In genomic region chr4:150264903-150265302, GRCm38 (mm10) we compare ENCODE assay signal across 8 mouse cellular contexts. TPM values are rescaled to one million over a fixed set of nuclear protein-coding genes. Genes with fewer than 3 reads are reported as not detected.
DNase-seq lines count a peak whose midpoint lies in the region; ATAC-seq and TF ChIP-seq lines count a peak whose summit lies in the region.

No protein-coding gene starts in this region.

- H3K9me3 ChIP-seq in kidney, embryonic 16.5 days (ENCODE audit: low read length): no peaks in the 10 kb centered on the region
- no peaks in the 10 kb centered on the region for H3K9me3 ChIP-seq in ES-E14 (ENCODE audit: control insufficient read depth, insufficient read depth, low read depth, low read length)
- H3K9me3 ChIP-seq in lung, postnatal 0 days (ENCODE audit: low read length): no peaks in the 10 kb centered on the region

- H3K4me3 ChIP-seq in kidney, embryonic 16.5 days (ENCODE audit: low read length): no peak overlapping the region
- no peak overlapping the region for H3K4me3 ChIP-seq in ES-E14 (ENCODE audit: insufficient read depth in 1 of 2, low read depth in 1 of 2, low read length in 2 of 2, poor library complexity in 1 of 2, severe bottlenecking in 1 of 2)
- H3K4me3 ChIP-seq in lung, postnatal 0 days (ENCODE audit: low read depth, low read length): no peak overlapping the region

- in situ Hi-C loops in ES-E14 (cut with MboI; ENCODE audit: low sequenced_read_pairs in 2 of 2, unreplicated experiment in 2 of 2): no loop called here

- H3K36me3 ChIP-seq in kidney, embryonic 16.5 days (ENCODE audit: insufficient read depth, low read length): no peaks in the 10 kb centered on the region
- H3K36me3 ChIP-seq in ES-E14 (ENCODE audit: control insufficient read depth, insufficient read depth, low read length, poor library complexity, severe bottlenecking): no peaks in the 10 kb centered on the region
- no peaks in the 10 kb centered on the region for H3K36me3 ChIP-seq in lung, postnatal 0 days (ENCODE audit: insufficient read depth, low read length)

- H3K4me2 ChIP-seq in kidney, embryonic 16.5 days (replicated peaks; ENCODE audit: low read depth, low read length): no peak overlapping the region
- H3K4me2 ChIP-seq in lung, postnatal 0 days (replicated peaks; ENCODE audit: low read depth, low read length): no peak overlapping the region

- peak; percentile 70 for TF ChIP-seq CTCF in lung, postnatal 0 days (IDR thresholded peaks at IDR 0.05)

- ATAC-seq in kidney, embryonic 16.5 days (ENCODE audit: low FRiP score, low TSS enrichment): no peak
- no peak for ATAC-seq in lung, postnatal 0 days
- no peak for ATAC-seq in erythroid progenitor cell, adult 5-6 weeks (replicated peaks; ENCODE audit: low FRiP score, poor library complexity, severe bottlenecking)

- H3K4me1 ChIP-seq in kidney, embryonic 16.5 days (ENCODE audit: insufficient read depth, low read length): peaks cover 26% of the 10 kb centered on the region
- H3K4me1 ChIP-seq in ES-E14 (ENCODE audit: control insufficient read depth in 2 of 2, insufficient read depth in 2 of 2, low read length in 2 of 2, poor library complexity in 1 of 2): peaks cover 7 to 35% of the 10 kb centered on the region in 2 experiments
- H3K4me1 ChIP-seq in lung, postnatal 0 days (ENCODE audit: insufficient read depth, low read depth, low read length): peaks cover 3% of the 10 kb centered on the region; the same call in 1 of the 2 replicates

- TF ChIP-seq EP300 in lung, postnatal 0 days (IDR thresholded peaks at IDR 0.05): 0 out of 2 replicates have a peak, but pooled peaks have one; percentile 14

- WGBS in kidney, embryonic 16.5 days: 61% methylated on average over 7 of the region's 7 CpGs
- WGBS in lung, postnatal 0 days: 57% methylated on average over 7 of the region's 7 CpGs

- peak; percentile 53 for DNase-seq in kidney, adult 18-20 months
- peak; percentile 80 for DNase-seq in ES-E14 (ENCODE audit: low read depth, low spot score)
- DNase-seq in embryo, embryonic 10.5 days (ENCODE audit: low spot score): peak; percentile 69
- DNase-seq in lung, postnatal 0 days (ENCODE audit: low spot score): peak; percentile 51
- no peak for DNase-seq in layer of hippocampus, adult 18-20 months (ENCODE audit: low spot score in 2 of 2)
- no peak for DNase-seq in testis, postnatal 14 days (ENCODE audit: low spot score)

- no peak overlapping the region for H3K9ac ChIP-seq in kidney, embryonic 16.5 days (replicated peaks; ENCODE audit: low read length)
- no peak overlapping the region for H3K9ac ChIP-seq in ES-E14 (ENCODE audit: insufficient read depth, low read depth, low read length, poor library complexity, severe bottlenecking)
- H3K9ac ChIP-seq in lung, postnatal 0 days (replicated peaks; ENCODE audit: low read depth): no peak overlapping the region

- H3K27ac ChIP-seq in kidney, embryonic 16.5 days (ENCODE audit: low read length): no peak overlapping the region
- H3K27ac ChIP-seq in ES-E14 (ENCODE audit: insufficient read depth, low read depth, low read length, poor library complexity, severe bottlenecking): no peak overlapping the region
- no peak overlapping the region for H3K27ac ChIP-seq in lung, postnatal 0 days (ENCODE audit: low read length)

- H3K27me3 ChIP-seq in kidney, embryonic 16.5 days (ENCODE audit: insufficient read depth, low read length): no peaks in the 10 kb centered on the region
- H3K27me3 ChIP-seq in lung, postnatal 0 days (replicated peaks; ENCODE audit: insufficient read depth, low read length): no peaks in the 10 kb centered on the region

TF ChIP-seq in ES-E14, 5 proteins besides CTCF, POLR2A, EP300 and RAD21:
- TF ChIP-seq MAFK (IDR thresholded peaks at IDR 0.05; ENCODE audit: insufficient read depth, low read depth, low read length): peak; percentile 98
- no peak for TF ChIP-seq HCFC1 (IDR thresholded peaks at IDR 0.05; ENCODE audit: borderline replicate concordance, insufficient read depth, low read length)

RNA-seq across cellular contexts. Expression of gene Rere, which starts 16.5 kb away (rescaled TPM):
- 30.7 and 40.6 TPM in 2 replicates for polyA plus RNA-seq in kidney, embryonic 16.5 days (2015; fragmentation: Nextera tagmentation; extraction: Ambion mirVana)
- total RNA-seq in ES-E14 (2012; rRNA removed): 21.7 and 24.8 TPM in 2 replicates
- 15.7 and 16.0 TPM in 2 replicates for polyA plus RNA-seq in lung, postnatal 0 days (2015; fragmentation: Nextera tagmentation; extraction: Ambion mirVana)
- 100 to 1,000 TPM; 128 to 139 TPM for total RNA-seq in layer of hippocampus, adult 18-20 months (2021)
- 24.9 and 31.0 TPM in 2 replicates for total RNA-seq in erythroid progenitor cell, adult 5-6 weeks (2015; ENCODE audit: low replicate concordance)
- total RNA-seq in erythroid progenitor cell, adult 5-6 weeks (2017; ENCODE audit: low replicate concordance): 5.5 and 9.8 TPM in 2 replicates

RNA-seq across cellular contexts. Expression of gene Eno1, which starts 28.4 kb away (rescaled TPM):
- 1,990 and 2,045 TPM in 2 replicates for polyA plus RNA-seq in kidney, embryonic 16.5 days (2015; fragmentation: Nextera tagmentation; extraction: Ambion mirVana)
- 824 and 994 TPM in 2 replicates for total RNA-seq in ES-E14 (2012; rRNA removed)
- polyA plus RNA-seq in lung, postnatal 0 days (2015; fragmentation: Nextera tagmentation; extraction: Ambion mirVana): 305 and 319 TPM in 2 replicates
- total RNA-seq in layer of hippocampus, adult 18-20 months (2021): 100 to 1,000 TPM; 421 to 451 TPM
- total RNA-seq in erythroid progenitor cell, adult 5-6 weeks (2015; ENCODE audit: low replicate concordance): 79.6 and 121 TPM in 2 replicates
- 21.2 and 44.2 TPM in 2 replicates for total RNA-seq in erythroid progenitor cell, adult 5-6 weeks (2017; ENCODE audit: low replicate concordance)

Comparison
In these comparisons a context has a peak if more than half of its experiments do, and no peak if none do; other contexts are left out.
1. DNase-seq: peak in kidney, adult 18-20 months (single experiment), ES-E14 (single experiment), embryo, embryonic 10.5 days (single experiment) and lung, postnatal 0 days (single experiment); none in layer of hippocampus, adult 18-20 months (0 of 2) and testis, postnatal 14 days (single experiment).